Mouse (Mus musculus): Measurements from ENCODE around the gene Hao2. TPM values are rescaled to one million over a fixed set of nuclear protein-coding genes. Genes with fewer than 3 reads are reported as not detected.

Gene Hao2
- total RNA-seq (2021), result not detected
- long read RNA-seq, experiment 1, result 0 reads
- long read RNA-seq, experiment 2, result 0 reads

GRCm38 (mm10) chr3:98893057-98893772, at the start of gene Hao2:
Hao2 (minus strand) TSS chr3:98893239.
- no peak for DNase-seq

DNA sequence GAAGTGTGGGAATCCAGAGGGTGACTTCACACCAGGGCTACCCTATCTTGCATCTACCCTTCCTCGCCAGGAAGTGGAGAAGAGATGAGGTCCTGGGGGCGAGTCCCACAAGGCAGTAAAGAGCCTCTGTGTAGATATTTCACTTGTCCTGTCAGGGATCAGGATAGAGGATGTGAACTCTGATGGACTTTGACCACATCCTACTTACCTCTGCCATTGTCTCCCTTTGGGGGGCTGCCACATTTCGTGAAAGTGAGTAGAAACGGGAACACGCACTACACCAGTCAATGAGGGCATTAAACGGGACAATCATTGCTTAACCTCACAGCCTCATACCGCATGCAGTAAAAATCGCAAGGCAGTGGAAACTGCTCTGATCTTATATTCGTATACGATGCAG, 48.6 kb upstream of the Hao2 start:
- no peak for DNase-seq

DNA sequence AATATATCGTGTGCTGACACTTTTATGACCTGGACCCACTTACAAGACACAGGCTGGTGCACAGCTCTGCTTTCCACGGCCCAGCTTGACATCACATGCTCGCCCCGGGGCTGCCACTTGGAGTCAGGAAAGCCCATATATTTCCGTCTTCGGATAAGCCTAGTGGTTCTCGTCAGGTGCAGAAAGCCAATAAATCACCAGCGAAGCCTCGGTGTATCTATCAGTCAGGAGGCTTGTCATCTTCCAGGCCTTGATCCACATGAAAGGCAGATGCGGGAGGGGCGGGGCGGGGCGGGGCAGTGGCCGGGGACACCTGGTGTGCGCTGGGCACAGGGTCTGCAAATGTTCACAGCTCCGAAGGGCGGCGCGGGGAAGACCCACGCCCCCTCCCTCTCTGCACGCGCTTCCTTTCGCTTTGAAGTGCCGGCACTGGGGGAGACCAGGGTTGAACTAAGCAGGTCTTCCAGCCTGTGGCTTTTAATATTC, 48.1 kb upstream of the Hao2 start:
- DNase-seq, result no peak

- no peak for DNase-seq
These were observed 47.2 kb upstream of the Hao2 start for GRCm38 (mm10) chr3:98940225-98940624.

- no peak for DNase-seq
These were observed 43.4 kb upstream of the Hao2 start for GRCm38 (mm10) chr3:98936446-98936845.

DNA sequence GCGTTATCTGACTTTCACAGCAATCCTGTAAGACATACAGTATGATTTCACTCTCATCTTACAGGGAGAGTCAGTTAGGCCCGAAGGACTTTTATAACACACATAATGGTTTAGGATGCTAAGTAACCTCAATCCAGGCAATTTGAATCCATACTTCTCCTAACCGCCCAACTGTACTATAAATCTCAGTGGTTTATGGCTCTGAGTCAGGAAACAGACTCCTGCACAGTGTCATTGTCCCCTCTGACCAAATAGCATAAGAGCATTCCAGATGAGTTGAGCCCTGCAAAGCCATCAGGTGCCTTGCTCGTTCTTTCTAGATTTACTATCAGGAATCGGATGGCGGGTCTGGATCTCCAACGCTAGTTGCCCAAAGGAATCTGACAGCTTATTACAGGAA, 41.6 kb upstream of the Hao2 start:
- no peak for DNase-seq

- no peak for DNase-seq
These were observed 41.0 kb upstream of the Hao2 start for GRCm38 (mm10) chr3:98934041-98934440.

GRCm38 (mm10) chr3:98932421-98932820, 39.4 kb upstream of the Hao2 start:
- DNase-seq, result no peak

DNA sequence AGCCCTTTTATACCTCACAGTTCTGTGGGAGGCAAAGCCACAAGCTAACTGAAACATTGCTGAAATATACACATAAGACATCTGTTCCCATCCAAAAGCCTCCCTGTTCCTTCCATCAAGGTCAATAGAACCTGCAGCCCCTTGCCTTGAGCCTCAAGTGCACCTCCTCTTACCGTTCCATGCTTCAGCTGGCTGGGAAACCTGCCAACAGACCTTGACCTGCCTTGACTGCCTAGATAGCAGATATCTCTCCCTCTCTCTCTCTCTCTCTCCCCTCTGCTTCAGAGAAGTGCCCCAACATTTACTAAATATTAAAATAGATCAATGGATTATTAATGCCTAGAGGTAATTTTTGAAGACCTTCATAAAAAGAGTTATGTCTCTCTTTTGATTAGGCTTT, 38.8 kb upstream of the Hao2 start:
- no peak for DNase-seq

GRCm38 (mm10) chr3:98920417-98920816, 27.4 kb upstream of the Hao2 start:
- no peak for DNase-seq

DNA sequence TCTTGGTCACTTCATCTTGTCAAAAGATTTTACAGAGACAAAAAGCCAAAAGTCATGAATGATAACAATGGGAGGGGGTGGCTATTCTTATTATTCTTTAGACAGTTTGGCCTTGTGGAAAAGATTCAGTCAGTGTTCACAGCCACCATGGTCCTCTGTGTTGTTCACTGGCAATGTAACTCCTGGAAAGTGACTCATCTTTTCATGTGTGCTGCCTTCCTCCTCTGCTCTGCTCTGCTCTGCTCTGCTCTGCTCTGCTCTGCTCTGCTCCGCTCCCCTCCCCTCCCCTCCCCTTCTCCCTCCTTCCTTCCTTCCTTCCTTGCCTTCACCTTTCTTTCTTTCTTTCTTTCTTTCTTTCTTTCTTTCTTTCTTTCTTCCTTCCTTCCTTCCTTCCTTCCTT, 24.2 kb upstream of the Hao2 start:
- no peak for DNase-seq

GRCm38 (mm10) chr3:98916856-98917255, 23.8 kb upstream of the Hao2 start:
- DNase-seq, result no peak

DNA sequence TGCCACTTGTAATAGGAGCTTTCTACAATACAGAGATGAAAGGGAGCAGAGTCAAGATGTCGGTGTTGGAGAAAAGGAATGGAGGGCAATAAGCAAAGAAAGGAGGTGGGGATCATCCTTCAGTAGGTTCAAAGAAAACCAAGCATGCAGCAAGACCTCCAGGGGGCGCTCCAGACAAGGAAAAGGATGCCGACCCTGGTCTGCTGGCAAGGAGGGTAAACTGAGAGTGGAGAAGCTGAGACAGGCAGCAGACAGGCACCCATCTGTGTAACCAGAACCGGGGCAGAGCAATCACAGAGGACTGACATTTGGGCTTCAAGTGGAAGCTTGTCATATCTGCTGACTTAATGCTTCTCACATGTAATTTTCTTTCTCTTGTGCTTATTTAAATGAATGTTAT, 22.6 kb upstream of the Hao2 start:
- peak; percentile 73 for DNase-seq

- DNase-seq, result no peak
These were observed 20.6 kb upstream of the Hao2 start for GRCm38 (mm10) chr3:98913591-98913990.

GRCm38 (mm10) chr3:98897606-98898005, 4.6 kb upstream of the Hao2 start:
- DNase-seq, result no peak

- DNase-seq, result no peak
These were observed 2.1 kb upstream of the Hao2 start for GRCm38 (mm10) chr3:98895071-98895601.

DNA sequence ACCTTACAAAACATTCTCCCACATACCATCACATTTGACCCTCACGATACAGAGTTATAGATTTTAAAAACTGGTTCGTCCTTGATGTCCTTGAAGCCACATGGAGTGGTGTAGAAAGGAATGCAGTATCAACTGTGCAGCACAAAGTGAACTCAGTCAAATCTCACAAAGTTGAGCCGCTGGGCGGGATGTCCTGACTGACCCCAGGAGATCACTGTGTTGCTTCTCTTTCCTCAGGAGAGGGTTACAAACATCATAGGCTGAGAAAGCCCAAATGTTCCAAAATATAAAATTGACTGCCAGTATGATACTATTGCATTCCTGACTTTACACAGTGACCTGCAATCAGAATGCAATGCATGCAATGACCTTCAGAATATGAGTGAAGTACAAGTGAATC, 2.6 kb downstream of the Hao2 start:
- DNase-seq, result no peak

- no peak for DNase-seq
These were observed 4.8 kb downstream of the Hao2 start for GRCm38 (mm10) chr3:98888206-98888605.

- no peak for DNase-seq
These were observed 12.2 kb downstream of the Hao2 start for GRCm38 (mm10) chr3:98880831-98881230.

- DNase-seq, result no peak
These were observed 12.8 kb downstream of the Hao2 start for GRCm38 (mm10) chr3:98880216-98880615.

GRCm38 (mm10) chr3:98868219-98868618, 24.8 kb downstream of the Hao2 start:
- DNase-seq, result no peak

- no peak for DNase-seq
These were observed 30.2 kb downstream of the Hao2 start for GRCm38 (mm10) chr3:98862800-98863199.

- no peak for DNase-seq
These were observed 33.5 kb downstream of the Hao2 start, which contains the start of gene Hsd3b1 for GRCm38 (mm10) chr3:98859576-98859975. Hsd3b1 (minus strand) TSS chr3:98859794.

- DNase-seq, result no peak
These were observed 35.0 kb downstream of the Hao2 start for GRCm38 (mm10) chr3:98858051-98858450.
